Mouse (Mus musculus): Measurements from ENCODE around the gene Msantd3. TPM values are rescaled to one million over a fixed set of nuclear protein-coding genes. Genes with fewer than 3 reads are reported as not detected.

The Msantd3 gene
- 20.8 and 22.8 TPM in 2 replicates for polyA plus RNA-seq (2015; fragmentation: Nextera tagmentation; extraction: Ambion mirVana)

GRCm38 (mm10) chr4:48539841-48540575 lies at the start of gene Msantd3:
Msantd3 (plus strand) TSS chr4:48539935.
- H3K36me3 ChIP-seq (ENCODE audit: control insufficient read depth, insufficient read depth) = no peaks in the 10 kb centered on the region
- peaks cover 33% of the 10 kb centered on the region for H3K4me1 ChIP-seq (ENCODE audit: control insufficient read depth, insufficient read depth, low read length)
- H3K27ac ChIP-seq (ENCODE audit: low read length) = peak within 1 kb of the TSS; percentile 86
- peak within 1 kb of the TSS; percentile 82 for H3K4me3 ChIP-seq (ENCODE audit: low read length)
- peak within 1 kb of the TSS; percentile 81 for H3K4me2 ChIP-seq (ENCODE audit: low read depth, low read length)
- no peaks in the 10 kb centered on the region for H3K27me3 ChIP-seq (ENCODE audit: control insufficient read depth, insufficient read depth, low read length)
- ATAC-seq (replicated peaks; ENCODE audit: extremely low read depth, insufficient read depth, low FRiP score) = peak; percentile 79
- peak within 1 kb of the TSS; percentile 84 for H3K9ac ChIP-seq (ENCODE audit: low read length)
- H3K9me3 ChIP-seq (replicated peaks; ENCODE audit: control insufficient read depth, low read length) = no peaks in the 10 kb centered on the region
- WGBS = 0% methylated on average over 52 of the region's 86 CpGs

DNA sequence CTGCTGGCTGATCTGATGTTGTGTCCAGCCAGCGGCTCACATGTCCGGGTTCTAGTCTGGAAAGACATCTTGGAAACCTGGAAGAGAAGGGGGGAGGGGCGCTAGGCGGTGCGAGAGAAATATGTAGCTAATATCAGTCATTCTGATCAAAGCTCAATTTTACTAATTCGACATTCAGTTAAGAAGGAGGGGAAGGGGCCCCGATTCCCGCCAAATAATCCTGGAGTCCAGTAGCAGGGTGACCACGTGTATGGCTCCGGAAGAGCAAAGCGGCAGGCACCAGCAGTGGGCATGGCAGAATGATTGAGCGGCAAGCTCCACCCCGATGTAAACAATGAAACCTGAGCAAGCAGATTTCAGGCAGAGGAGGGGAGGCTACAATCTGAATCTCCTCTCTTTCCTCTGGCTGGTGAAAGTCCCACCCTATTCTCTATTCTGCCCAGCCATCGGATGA lies 48.4 kb upstream of the Msantd3 start:
- ATAC-seq (replicated peaks; ENCODE audit: extremely low read depth, insufficient read depth, low FRiP score) = no peak
- 6% methylated on average over 14 of the region's 14 CpGs for WGBS
- H3K4me2 ChIP-seq (ENCODE audit: low read depth, low read length) = peak overlapping the region; percentile 66
- H3K4me3 ChIP-seq (ENCODE audit: low read length) = peak overlapping the region; percentile 44
- peak overlapping the region; percentile 54 for H3K9ac ChIP-seq (ENCODE audit: low read length)
- no peaks in the 10 kb centered on the region for H3K9me3 ChIP-seq (replicated peaks; ENCODE audit: control insufficient read depth, low read length)
- 0 out of 2 replicates have a peak, but pooled peaks cover 3% of the 10 kb centered on the region for H3K4me1 ChIP-seq (ENCODE audit: control insufficient read depth, insufficient read depth, low read length)
- no peaks in the 10 kb centered on the region for H3K27me3 ChIP-seq (ENCODE audit: control insufficient read depth, insufficient read depth, low read length)
- no peak overlapping the region for H3K27ac ChIP-seq (ENCODE audit: low read length)
- no peaks in the 10 kb centered on the region for H3K36me3 ChIP-seq (ENCODE audit: control insufficient read depth, insufficient read depth)

GRCm38 (mm10) chr4:48492510-48492909 lies 47.2 kb upstream of the Msantd3 start:
- ATAC-seq (replicated peaks; ENCODE audit: extremely low read depth, insufficient read depth, low FRiP score) = no peak
- no peaks in the 10 kb centered on the region for H3K9me3 ChIP-seq (replicated peaks; ENCODE audit: control insufficient read depth, low read length)

GRCm38 (mm10) chr4:48510861-48511260 lies 28.9 kb upstream of the Msantd3 start:
- no peak overlapping the region for H3K9ac ChIP-seq (ENCODE audit: low read length)
- no peak overlapping the region for H3K4me3 ChIP-seq (ENCODE audit: low read length)
- no peaks in the 10 kb centered on the region for H3K27me3 ChIP-seq (ENCODE audit: control insufficient read depth, insufficient read depth, low read length)
- no peak overlapping the region for H3K27ac ChIP-seq (ENCODE audit: low read length)
- no peak for ATAC-seq (replicated peaks; ENCODE audit: extremely low read depth, insufficient read depth, low FRiP score)
- H3K4me2 ChIP-seq (ENCODE audit: low read depth, low read length) = no peak overlapping the region
- 32% methylated on average over 2 of the region's 2 CpGs for WGBS
- no peaks in the 10 kb centered on the region for H3K36me3 ChIP-seq (ENCODE audit: control insufficient read depth, insufficient read depth)
- no peaks in the 10 kb centered on the region for H3K4me1 ChIP-seq (ENCODE audit: control insufficient read depth, insufficient read depth, low read length)
- no peaks in the 10 kb centered on the region; the same call in none of the 2 replicates for H3K9me3 ChIP-seq (replicated peaks; ENCODE audit: control insufficient read depth, low read length)

More at GRCm38 (mm10) chr4:48492510-48492909, 47.2 kb upstream of the Msantd3 start:
- Histone ChIP-seq H3K4me2 (ENCODE audit: low read depth, low read length) (no peak overlapping the region), H3K9ac (ENCODE audit: low read length) (no peak overlapping the region), H3K4me3 (ENCODE audit: low read length) (no peak overlapping the region), H3K4me1 (ENCODE audit: control insufficient read depth, insufficient read depth, low read length) (0 out of 2 replicates have a peak, but pooled peaks cover 3% of the 10 kb centered on the region), H3K27me3 (ENCODE audit: control insufficient read depth, insufficient read depth, low read length) (no peaks in the 10 kb centered on the region), H3K36me3 (ENCODE audit: control insufficient read depth, insufficient read depth) (no peaks in the 10 kb centered on the region), H3K27ac (ENCODE audit: low read length) (no peak overlapping the region)
- 47% methylated on average over 2 of the region's 2 CpGs for WGBS

DNA sequence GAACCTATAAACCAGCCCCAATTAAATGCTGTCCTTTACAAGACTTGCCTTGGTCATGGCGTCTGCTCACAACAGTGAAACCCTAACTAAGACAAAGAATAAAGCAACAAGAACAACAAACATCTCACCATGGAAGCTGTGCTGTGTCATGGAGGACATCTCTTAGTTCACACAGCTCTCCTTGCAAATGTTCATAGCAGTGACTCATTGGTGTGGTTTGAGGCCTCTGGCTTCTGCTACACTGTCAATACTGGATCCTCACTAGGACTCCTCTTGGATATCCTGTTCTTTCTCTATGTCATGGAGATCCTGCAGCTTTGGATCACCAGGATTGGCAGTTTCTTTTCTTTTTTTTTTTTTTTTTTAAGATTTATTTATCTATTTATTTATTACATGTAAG lies 10.2 kb upstream of the Msantd3 start:
- H3K4me2 ChIP-seq (ENCODE audit: low read depth, low read length) = no peak overlapping the region
- no peaks in the 10 kb centered on the region for H3K36me3 ChIP-seq (ENCODE audit: control insufficient read depth, insufficient read depth)
- no peaks in the 10 kb centered on the region for H3K27me3 ChIP-seq (ENCODE audit: control insufficient read depth, insufficient read depth, low read length)
- no peaks in the 10 kb centered on the region for H3K9me3 ChIP-seq (replicated peaks; ENCODE audit: control insufficient read depth, low read length)
- WGBS = 91% methylated on average over 1 of the region's 1 CpGs
- H3K4me3 ChIP-seq (ENCODE audit: low read length) = no peak overlapping the region
- H3K9ac ChIP-seq (ENCODE audit: low read length) = no peak overlapping the region
- ATAC-seq (replicated peaks; ENCODE audit: extremely low read depth, insufficient read depth, low FRiP score) = no peak
- H3K4me1 ChIP-seq (ENCODE audit: control insufficient read depth, insufficient read depth, low read length) = no peaks in the 10 kb centered on the region
- no peak overlapping the region for H3K27ac ChIP-seq (ENCODE audit: low read length)

DNA sequence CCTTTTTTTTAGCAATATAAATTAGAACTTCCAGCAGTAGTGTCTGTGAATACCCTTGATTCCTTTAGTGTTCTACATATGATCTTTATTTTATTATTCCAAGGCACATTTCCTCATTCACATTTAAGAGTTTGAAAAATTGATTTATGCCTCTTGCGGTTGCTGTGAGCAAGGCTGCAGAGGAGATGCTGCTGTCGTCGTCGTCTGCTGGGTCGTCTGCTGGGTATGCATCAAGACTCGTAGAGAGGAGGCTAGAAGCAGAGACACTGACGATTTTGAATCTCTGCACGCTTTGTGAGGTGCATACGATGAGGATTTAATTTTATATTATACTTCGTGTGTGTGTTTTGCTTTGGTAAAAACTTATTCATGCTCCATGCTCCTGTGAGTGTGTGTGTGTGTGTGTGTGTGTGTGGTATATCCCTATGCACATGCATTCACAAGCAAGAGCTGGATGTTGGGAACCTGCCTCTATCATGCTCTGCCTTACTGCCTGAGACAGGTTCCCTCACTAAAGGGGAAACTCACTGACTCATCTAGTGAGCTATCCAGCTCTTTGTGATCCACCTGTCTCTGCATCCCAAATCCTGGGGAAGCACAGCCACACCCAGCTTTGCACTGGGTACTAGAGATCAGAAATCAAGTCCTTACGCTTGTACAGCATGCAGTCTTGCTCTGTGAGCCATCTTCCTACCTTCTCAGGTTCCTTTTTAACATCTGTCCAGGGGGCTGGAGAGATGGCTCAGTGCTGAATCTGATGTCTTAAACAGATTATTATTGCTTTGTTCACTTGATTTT lies 7.7 kb upstream of the Msantd3 start:
- Histone ChIP-seq H3K27ac (ENCODE audit: low read length) (no peak overlapping the region), H3K9me3 (replicated peaks; ENCODE audit: control insufficient read depth, low read length) (no peaks in the 10 kb centered on the region), H3K4me3 (ENCODE audit: low read length) (no peak overlapping the region), H3K36me3 (ENCODE audit: control insufficient read depth, insufficient read depth) (no peaks in the 10 kb centered on the region), H3K9ac (ENCODE audit: low read length) (no peak overlapping the region), H3K4me1 (ENCODE audit: control insufficient read depth, insufficient read depth, low read length) (no peaks in the 10 kb centered on the region), H3K27me3 (ENCODE audit: control insufficient read depth, insufficient read depth, low read length) (no peaks in the 10 kb centered on the region), H3K4me2 (ENCODE audit: low read depth, low read length) (no peak overlapping the region)
- 80% methylated on average over 11 of the region's 11 CpGs for WGBS
- ATAC-seq (replicated peaks; ENCODE audit: extremely low read depth, insufficient read depth, low FRiP score) = no peak

GRCm38 (mm10) chr4:48536275-48536674 lies 3.5 kb upstream of the Msantd3 start:
- Histone ChIP-seq H3K9me3 (replicated peaks; ENCODE audit: control insufficient read depth, low read length) (no peaks in the 10 kb centered on the region), H3K27ac (ENCODE audit: low read length) (no peak overlapping the region), H3K27me3 (ENCODE audit: control insufficient read depth, insufficient read depth, low read length) (no peaks in the 10 kb centered on the region), H3K4me1 (ENCODE audit: control insufficient read depth, insufficient read depth, low read length) (no peaks in the 10 kb centered on the region; the same call in 1 of the 2 replicates), H3K4me2 (ENCODE audit: low read depth, low read length) (no peak overlapping the region), H3K4me3 (ENCODE audit: low read length) (no peak overlapping the region), H3K36me3 (ENCODE audit: control insufficient read depth, insufficient read depth) (no peaks in the 10 kb centered on the region), H3K9ac (ENCODE audit: low read length) (no peak overlapping the region)
- WGBS = 73% methylated on average over 5 of the region's 5 CpGs
- no peak for ATAC-seq (replicated peaks; ENCODE audit: extremely low read depth, insufficient read depth, low FRiP score)

- Histone ChIP-seq H3K4me2 (ENCODE audit: low read depth, low read length) (no peak overlapping the region), H3K4me3 (ENCODE audit: low read length) (no peak overlapping the region), H3K36me3 (ENCODE audit: control insufficient read depth, insufficient read depth) (no peaks in the 10 kb centered on the region), H3K9me3 (replicated peaks; ENCODE audit: control insufficient read depth, low read length) (no peaks in the 10 kb centered on the region), H3K27ac (ENCODE audit: low read length) (no peak overlapping the region), H3K4me1 (ENCODE audit: control insufficient read depth, insufficient read depth, low read length) (peaks cover 7% of the 10 kb centered on the region), H3K27me3 (ENCODE audit: control insufficient read depth, insufficient read depth, low read length) (no peaks in the 10 kb centered on the region), H3K9ac (ENCODE audit: low read length) (no peak overlapping the region)
- WGBS = 81% methylated on average over 5 of the region's 5 CpGs
- ATAC-seq (replicated peaks; ENCODE audit: extremely low read depth, insufficient read depth, low FRiP score) = no peak
These were observed 2.7 kb upstream of the Msantd3 start for GRCm38 (mm10) chr4:48537024-48537423.

DNA sequence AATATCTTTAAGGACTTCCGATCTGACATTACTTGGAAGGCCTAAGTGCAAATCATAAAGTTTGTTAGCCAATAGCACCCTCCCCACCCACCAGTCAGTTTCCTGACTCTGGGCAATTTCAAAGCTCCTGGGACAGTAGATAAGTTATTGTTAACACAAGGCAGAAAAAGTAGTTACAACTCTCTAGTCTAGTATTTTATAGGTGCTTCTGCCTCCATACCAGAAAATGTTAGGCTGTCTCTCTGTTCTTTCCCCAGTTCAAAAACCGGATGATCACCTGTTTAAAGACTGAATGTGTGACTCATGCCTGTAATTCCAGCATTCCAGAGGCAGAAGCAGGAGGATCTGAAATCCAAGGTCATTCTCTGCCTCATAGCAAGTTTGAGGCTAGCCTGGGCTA lies 1.2 kb upstream of the Msantd3 start:
- 86% methylated on average over 2 of the region's 2 CpGs for WGBS
- Histone ChIP-seq H3K4me2 (ENCODE audit: low read depth, low read length) (no peak overlapping the region), H3K36me3 (ENCODE audit: control insufficient read depth, insufficient read depth) (no peaks in the 10 kb centered on the region), H3K27me3 (ENCODE audit: control insufficient read depth, insufficient read depth, low read length) (no peaks in the 10 kb centered on the region), H3K27ac (ENCODE audit: low read length) (no peak overlapping the region), H3K9me3 (replicated peaks; ENCODE audit: control insufficient read depth, low read length) (no peaks in the 10 kb centered on the region), H3K9ac (ENCODE audit: low read length) (no peak overlapping the region), H3K4me1 (ENCODE audit: control insufficient read depth, insufficient read depth, low read length) (peaks cover 22% of the 10 kb centered on the region), H3K4me3 (ENCODE audit: low read length) (no peak overlapping the region)
- no peak for ATAC-seq (replicated peaks; ENCODE audit: extremely low read depth, insufficient read depth, low FRiP score)

Measured in heart, embryonic 16.5 days (tissue).